Mouse (Mus musculus): ENCODE results near the gene Maml2. TPM values are rescaled to one million over a fixed set of nuclear protein-coding genes. Genes with fewer than 3 reads are reported as not detected.

Gene Maml2
- polyA plus RNA-seq, 1 experiment from 2014 or later = 7.3 TPM

- Histone ChIP-seq H3K27me3 (ENCODE audit: insufficient read depth, poor library complexity, severe bottlenecking) (no peaks in the 10 kb centered on the region), H3K4me1 (peaks cover 44% of the 10 kb centered on the region), H3K4me3 (no peak overlapping the region), H3K27ac (peak overlapping the region; percentile 56), H3K9me3 (no peaks in the 10 kb centered on the region), H3K36me3 (no peaks in the 10 kb centered on the region)
- no peak for DNase-seq (ENCODE audit: low spot score)
- 58% methylated on average over 5 of the region's 5 CpGs for WGBS
Measured at GRCm38 (mm10) chr9:13535803-13536202, 238.0 kb downstream of the Maml2 start.

DNA sequence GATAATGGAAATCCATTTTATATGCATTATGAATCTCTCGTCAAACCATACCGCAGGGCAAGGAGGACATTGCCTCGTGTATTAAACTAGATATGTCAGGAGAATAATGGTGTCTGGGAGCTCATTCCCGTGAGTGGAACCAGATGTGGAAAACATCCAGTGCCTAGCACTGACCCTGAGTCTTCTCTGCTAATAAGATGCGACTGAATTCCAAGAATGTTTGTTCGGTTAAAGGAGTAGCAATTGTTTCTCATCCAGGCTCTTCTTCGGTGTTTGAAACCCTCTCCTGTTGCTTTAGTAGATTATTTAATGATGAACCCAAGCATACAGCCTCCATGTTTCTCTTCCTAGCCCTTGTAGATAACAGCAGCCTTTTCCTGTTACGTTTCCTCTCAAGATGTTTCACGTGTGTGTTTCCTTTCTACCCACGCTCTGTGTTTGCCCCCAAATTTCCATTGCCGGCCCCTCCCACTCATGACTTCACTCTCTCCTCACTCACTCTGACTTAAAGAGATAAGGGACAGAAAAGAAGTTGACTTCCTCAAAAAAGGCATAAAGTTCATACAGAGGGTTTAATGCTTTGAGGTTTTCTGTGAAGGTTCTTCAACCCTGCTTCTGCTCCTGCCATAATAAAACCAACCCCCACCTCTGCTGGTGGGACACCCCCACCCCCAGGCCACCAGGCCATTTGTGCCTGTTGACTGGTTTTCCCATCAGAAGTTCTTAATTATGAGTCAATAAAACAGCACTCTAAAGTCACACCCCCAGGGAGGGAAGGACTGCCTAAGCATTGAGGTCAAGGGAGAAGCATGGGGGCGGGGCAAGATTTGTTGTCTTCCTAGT, 238.9 kb downstream of the Maml2 start:
- Histone ChIP-seq H3K4me1 (peaks cover 40% of the 10 kb centered on the region), H3K27me3 (ENCODE audit: insufficient read depth, poor library complexity, severe bottlenecking) (no peaks in the 10 kb centered on the region), H3K27ac (peak overlapping the region; percentile 52), H3K36me3 (no peaks in the 10 kb centered on the region), H3K4me3 (no peak overlapping the region), H3K9me3 (no peaks in the 10 kb centered on the region)
- 44% methylated on average over 12 of the region's 12 CpGs for WGBS
- no peak for DNase-seq (ENCODE audit: low spot score)

GRCm38 (mm10) chr9:13538200-13538599, 240.4 kb downstream of the Maml2 start:
- Histone ChIP-seq H3K27me3 (ENCODE audit: insufficient read depth, poor library complexity, severe bottlenecking) (no peaks in the 10 kb centered on the region), H3K27ac (no peak overlapping the region), H3K36me3 (no peaks in the 10 kb centered on the region), H3K4me3 (no peak overlapping the region), H3K4me1 (peaks cover 39% of the 10 kb centered on the region), H3K9me3 (no peaks in the 10 kb centered on the region)
- DNase-seq (ENCODE audit: low spot score) = no peak
- 81% methylated on average over 7 of the region's 7 CpGs for WGBS

- Histone ChIP-seq H3K36me3 (no peaks in the 10 kb centered on the region), H3K27ac (peak overlapping the region; percentile 52), H3K27me3 (ENCODE audit: insufficient read depth, poor library complexity, severe bottlenecking) (no peaks in the 10 kb centered on the region), H3K4me1 (peaks cover 49% of the 10 kb centered on the region), H3K4me3 (no peak overlapping the region), H3K9me3 (no peaks in the 10 kb centered on the region)
- WGBS = 56% methylated on average over 4 of the region's 4 CpGs
- no peak for DNase-seq (ENCODE audit: low spot score)
Measured at GRCm38 (mm10) chr9:13539535-13539934, 241.8 kb downstream of the Maml2 start.

DNA sequence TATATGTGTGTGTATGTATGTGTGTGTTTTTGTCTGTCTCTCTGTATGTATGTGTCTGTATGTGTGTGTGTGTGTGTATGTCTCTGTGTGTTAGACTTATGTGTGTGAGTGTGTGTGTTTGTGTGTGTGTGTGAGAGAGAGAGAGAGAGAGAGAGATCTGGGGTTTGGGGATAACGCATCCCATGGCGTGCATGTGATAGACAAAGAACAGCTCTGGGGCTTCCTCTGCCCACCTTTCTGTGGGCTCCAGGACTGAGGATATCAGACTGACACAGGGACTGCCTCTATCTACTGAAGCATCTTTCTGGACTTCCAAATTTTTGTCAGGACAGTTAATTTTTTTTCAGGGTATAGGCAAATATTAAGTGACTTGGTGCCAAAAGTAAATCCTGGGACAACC, 242.5 kb downstream of the Maml2 start:
- DNase-seq (ENCODE audit: low spot score) = no peak
- Histone ChIP-seq H3K27ac (no peak overlapping the region), H3K36me3 (no peaks in the 10 kb centered on the region), H3K4me3 (no peak overlapping the region), H3K4me1 (peaks cover 49% of the 10 kb centered on the region), H3K9me3 (no peaks in the 10 kb centered on the region), H3K27me3 (ENCODE audit: insufficient read depth, poor library complexity, severe bottlenecking) (no peaks in the 10 kb centered on the region)
- WGBS = 75% methylated on average over 2 of the region's 2 CpGs

- Histone ChIP-seq H3K27ac (no peak overlapping the region), H3K36me3 (no peaks in the 10 kb centered on the region), H3K27me3 (ENCODE audit: insufficient read depth, poor library complexity, severe bottlenecking) (no peaks in the 10 kb centered on the region), H3K4me3 (no peak overlapping the region), H3K4me1 (peaks cover 48% of the 10 kb centered on the region), H3K9me3 (no peaks in the 10 kb centered on the region)
- 55% methylated on average over 6 of the region's 6 CpGs for WGBS
- no peak for DNase-seq (ENCODE audit: low spot score)
Measured at GRCm38 (mm10) chr9:13540781-13541180, 243.0 kb downstream of the Maml2 start.

- Histone ChIP-seq H3K4me3 (no peak overlapping the region), H3K36me3 (no peaks in the 10 kb centered on the region), H3K27ac (peak overlapping the region; percentile 52), H3K9me3 (no peaks in the 10 kb centered on the region), H3K27me3 (ENCODE audit: insufficient read depth, poor library complexity, severe bottlenecking) (no peaks in the 10 kb centered on the region), H3K4me1 (peaks cover 32% of the 10 kb centered on the region)
- DNase-seq (ENCODE audit: low spot score) = no peak
- WGBS = 33% methylated on average over 8 of the region's 8 CpGs
Measured at GRCm38 (mm10) chr9:13543167-13543566, 245.4 kb downstream of the Maml2 start.

- H3K4me3 ChIP-seq = no peak overlapping the region
- H3K36me3 ChIP-seq = no peaks in the 10 kb centered on the region
- DNase-seq (ENCODE audit: low spot score) = no peak
- 44% methylated on average over 8 of the region's 8 CpGs for WGBS
- H3K27me3 ChIP-seq (ENCODE audit: insufficient read depth, poor library complexity, severe bottlenecking) = no peaks in the 10 kb centered on the region
- peaks cover 25% of the 10 kb centered on the region for H3K4me1 ChIP-seq
- no peaks in the 10 kb centered on the region for H3K9me3 ChIP-seq
- H3K27ac ChIP-seq = no peak overlapping the region
Measured at GRCm38 (mm10) chr9:13544133-13544532, 246.4 kb downstream of the Maml2 start.

DNA sequence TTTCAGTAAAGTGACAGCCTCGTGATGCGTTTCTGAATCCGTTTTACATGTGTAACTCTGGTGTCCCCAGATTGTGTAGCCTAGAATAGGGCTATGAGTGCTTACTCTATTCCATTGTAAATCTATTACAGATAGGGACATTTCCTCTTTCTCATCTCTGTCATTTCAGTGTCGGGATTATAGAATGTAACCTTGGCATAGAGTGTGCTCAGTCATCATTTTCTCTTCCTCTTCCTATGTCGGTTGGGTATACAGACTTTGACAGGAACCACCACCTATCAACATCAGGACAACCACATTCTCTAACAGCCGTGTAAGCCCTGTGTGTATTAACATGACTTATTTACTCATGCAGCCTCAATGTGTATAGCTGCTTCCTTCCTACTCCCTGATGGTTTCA, 248.0 kb downstream of the Maml2 start:
- H3K4me1 ChIP-seq = peaks cover 16% of the 10 kb centered on the region
- H3K36me3 ChIP-seq = no peaks in the 10 kb centered on the region
- no peak overlapping the region for H3K27ac ChIP-seq
- no peaks in the 10 kb centered on the region for H3K27me3 ChIP-seq (ENCODE audit: insufficient read depth, poor library complexity, severe bottlenecking)
- WGBS = 80% methylated on average over 6 of the region's 6 CpGs
- H3K4me3 ChIP-seq = no peak overlapping the region
- H3K9me3 ChIP-seq = no peaks in the 10 kb centered on the region
- no peak for DNase-seq (ENCODE audit: low spot score)

DNA sequence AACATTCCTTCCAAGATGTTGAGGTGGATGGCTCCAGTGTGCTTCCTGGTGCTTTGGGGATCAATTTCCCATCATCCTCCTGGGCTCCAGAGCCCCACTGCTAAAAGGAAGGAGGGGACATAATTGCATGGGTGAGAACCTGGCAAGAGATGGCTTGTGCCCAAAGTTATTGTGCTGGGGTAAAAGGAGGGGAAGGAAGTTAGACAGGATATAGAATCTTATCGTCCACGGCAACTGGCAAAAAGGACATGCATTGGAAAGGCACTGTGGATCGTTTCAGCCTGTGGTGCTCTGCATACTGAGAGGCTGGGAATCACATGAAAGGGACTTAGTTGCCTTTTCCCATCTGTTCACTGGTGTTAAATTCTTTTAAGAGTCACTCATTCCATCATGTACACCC, 252.2 kb downstream of the Maml2 start:
- Histone ChIP-seq H3K27ac (no peak overlapping the region), H3K4me1 (no peaks in the 10 kb centered on the region), H3K36me3 (no peaks in the 10 kb centered on the region), H3K4me3 (no peak overlapping the region), H3K27me3 (ENCODE audit: insufficient read depth, poor library complexity, severe bottlenecking) (no peaks in the 10 kb centered on the region), H3K9me3 (no peaks in the 10 kb centered on the region)
- no peak for DNase-seq (ENCODE audit: low spot score)
- WGBS = 64% methylated on average over 3 of the region's 3 CpGs

GRCm38 (mm10) chr9:13552380-13553052, 254.8 kb downstream of the Maml2 start:
- DNase-seq (ENCODE audit: low spot score) = no peak
- 72% methylated on average over 5 of the region's 5 CpGs for WGBS
- Histone ChIP-seq H3K9me3 (no peaks in the 10 kb centered on the region), H3K36me3 (no peaks in the 10 kb centered on the region), H3K27ac (no peak overlapping the region), H3K4me3 (no peak overlapping the region), H3K27me3 (ENCODE audit: insufficient read depth, poor library complexity, severe bottlenecking) (no peaks in the 10 kb centered on the region), H3K4me1 (no peaks in the 10 kb centered on the region)

DNA sequence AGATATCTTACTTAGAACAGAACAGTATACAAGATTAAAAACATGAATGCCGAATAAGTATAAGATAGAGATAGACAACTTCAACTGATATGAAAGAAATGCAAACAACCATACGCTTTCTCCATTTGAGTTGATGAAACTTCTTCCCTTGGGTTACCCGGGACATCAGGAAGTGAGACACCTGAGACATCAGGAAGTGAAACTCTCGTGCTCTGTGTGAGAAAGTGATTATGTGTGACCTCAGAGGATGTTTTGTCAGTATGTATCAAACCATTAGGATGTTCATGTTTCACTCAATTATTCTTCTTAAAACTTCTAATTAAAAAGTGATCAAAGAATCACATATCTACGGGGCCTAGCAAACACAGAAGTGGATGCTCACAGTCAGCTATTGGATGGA, 257.0 kb downstream of the Maml2 start:
- WGBS = 82% methylated on average over 5 of the region's 5 CpGs

DNA sequence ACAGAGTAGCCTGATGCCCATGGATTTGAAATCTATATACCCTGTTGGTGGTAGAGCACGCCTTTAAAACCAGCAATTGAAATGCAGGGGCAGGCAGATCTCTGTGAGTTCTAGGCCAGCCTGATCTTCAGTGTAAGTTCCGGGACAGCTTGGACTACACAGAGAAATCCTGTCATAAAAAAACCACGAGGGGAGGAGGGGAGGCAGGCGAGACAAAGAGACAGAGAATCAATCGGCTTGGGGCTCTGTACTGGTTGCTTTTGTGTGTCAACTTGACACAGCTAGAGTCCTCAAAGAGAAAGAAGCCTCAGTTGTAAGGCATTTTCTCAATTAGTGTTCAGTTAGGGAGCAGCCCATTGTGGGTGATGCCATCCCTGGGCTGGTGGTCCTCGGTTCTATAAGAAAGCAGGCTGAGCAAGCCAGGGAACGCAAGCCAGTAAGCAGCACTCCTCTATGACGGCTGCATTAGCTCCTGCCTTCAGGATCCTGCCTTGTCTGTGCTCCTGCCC, 258.3 kb downstream of the Maml2 start:
- 0 out of 2 replicates have a peak, but pooled peaks cover 2% of the 10 kb centered on the region for H3K36me3 ChIP-seq
- H3K4me3 ChIP-seq = no peak overlapping the region
- H3K27ac ChIP-seq = no peak overlapping the region
- no peaks in the 10 kb centered on the region for H3K9me3 ChIP-seq
- H3K27me3 ChIP-seq (ENCODE audit: insufficient read depth, poor library complexity, severe bottlenecking) = no peaks in the 10 kb centered on the region
- 80% methylated on average over 8 of the region's 8 CpGs for WGBS
- DNase-seq (ENCODE audit: low spot score) = no peak
- H3K4me1 ChIP-seq = peaks cover 5% of the 10 kb centered on the region; the same call in 1 of the 2 replicates

More for the DNA sequence above, 257.0 kb downstream of the Maml2 start:
- H3K4me1 ChIP-seq = peaks cover 5% of the 10 kb centered on the region; the same call in 1 of the 2 replicates
- H3K27me3 ChIP-seq (ENCODE audit: insufficient read depth, poor library complexity, severe bottlenecking) = no peaks in the 10 kb centered on the region
- no peak overlapping the region for H3K4me3 ChIP-seq
- H3K27ac ChIP-seq = no peak overlapping the region
- no peaks in the 10 kb centered on the region for H3K36me3 ChIP-seq
- no peak for DNase-seq (ENCODE audit: low spot score)
- H3K9me3 ChIP-seq = no peaks in the 10 kb centered on the region

Measured in heart, embryonic 10.5 days (tissue).